Mouse (Mus musculus) embryo, embryonic 9.5 days (tissue): ENCODE data around the gene Cd68.

Experiments
- DNase-seq: peaks from one replicate; pipeline ENCODE4 v3.0.0-alpha.2; 2017; ENCODE audit errors: extremely low spot score

Cd68 gene

GRCm38 (mm10) chr11:69670786-69671725 lies 5.1 kb upstream of the Cd68 start:
- DNase-seq, result peak; percentile 94

- DNase-seq, result no peak
These were observed 682 bp upstream of the Cd68 start for GRCm38 (mm10) chr11:69666665-69667005.

- no peak for DNase-seq
These were observed 444 bp downstream of the Cd68 start for GRCm38 (mm10) chr11:69665457-69665960.

GRCm38 (mm10) chr11:69664841-69665240 lies 1.1 kb downstream of the Cd68 start:
- DNase-seq, result no peak

- DNase-seq, result no peak
These were observed 2.2 kb downstream of the Cd68 start for GRCm38 (mm10) chr11:69663795-69664194.

- DNase-seq, result no peak
These were observed 2.8 kb downstream of the Cd68 start for GRCm38 (mm10) chr11:69662967-69663671.

- DNase-seq, result peak; percentile 95
These were observed 3.6 kb downstream of the Cd68 start, which contains the start of gene Mpdu1 for GRCm38 (mm10) chr11:69662213-69662966. Gene Mpdu1, minus strand, starts transcription at chr11:69662642.

- no peak for DNase-seq
These were observed 4.6 kb downstream of the Cd68 start for GRCm38 (mm10) chr11:69661221-69661881.

- no peak for DNase-seq
These were observed 8.5 kb downstream of the Cd68 start for GRCm38 (mm10) chr11:69657462-69657881.

- DNase-seq, result peak; percentile 71
These were observed 9.1 kb downstream of the Cd68 start for GRCm38 (mm10) chr11:69656617-69657461.

- no peak for DNase-seq
These were observed 9.9 kb downstream of the Cd68 start for GRCm38 (mm10) chr11:69656065-69656455.

- DNase-seq, result peak; percentile 81
These were observed 10.5 kb downstream of the Cd68 start, which contains the start of gene Sox15 for GRCm38 (mm10) chr11:69655264-69656064. Gene Sox15, plus strand, starts transcription at chr11:69655314.

GRCm38 (mm10) chr11:69654760-69655159 lies 11.2 kb downstream of the Cd68 start:
- DNase-seq, result no peak

- DNase-seq, result no peak
These were observed 12.6 kb downstream of the Cd68 start for GRCm38 (mm10) chr11:69653399-69653798.

GRCm38 (mm10) chr11:69645860-69646259 lies 20.1 kb downstream of the Cd68 start:
- no peak for DNase-seq

GRCm38 (mm10) chr11:69635471-69635870 lies 30.5 kb downstream of the Cd68 start:
- no peak for DNase-seq

- DNase-seq, result no peak
These were observed 32.7 kb downstream of the Cd68 start for GRCm38 (mm10) chr11:69633128-69633866.

- peak; percentile 100 for DNase-seq
These were observed 33.5 kb downstream of the Cd68 start, which contains the start of gene Fxr2 for GRCm38 (mm10) chr11:69632284-69633089. Gene Fxr2, plus strand, starts transcription at chr11:69632990.
